Mouse (Mus musculus): ENCODE results near the gene Cep290. TPM values are rescaled to one million over a fixed set of nuclear protein-coding genes. Genes with fewer than 3 reads are reported as not detected.

Gene Cep290
- total and polyA plus RNA-seq, 3 experiments: 0.30 TPM; not detected in 2

Other genes with a start within 250 kb of the Cep290 start
- not detected in 2 replicates for gene Gm4301, start 151.9 kb upstream of the Cep290 start, total RNA-seq (2012; rRNA removed)
- not detected in 2 replicates for gene Gm4301, start 151.9 kb upstream of the Cep290 start, total RNA-seq (2014; rRNA removed)
- not detected in 2 replicates for gene Gm4301, start 151.9 kb upstream of the Cep290 start, polyA plus RNA-seq (2012; ENCODE audit: insufficient read length, low read depth)
- gene Gm4302, start 146.7 kb upstream of the Cep290 start, total RNA-seq (2012; rRNA removed): not detected in 2 replicates
- not detected in 2 replicates for gene Gm4302, start 146.7 kb upstream of the Cep290 start, total RNA-seq (2014; rRNA removed)
- gene Gm4302, start 146.7 kb upstream of the Cep290 start, polyA plus RNA-seq (2012; ENCODE audit: insufficient read length, low read depth): not detected in 2 replicates
- gene Gm4303, start 141.6 kb upstream of the Cep290 start, total RNA-seq (2012; rRNA removed): not detected in 2 replicates
- gene Gm4303, start 141.6 kb upstream of the Cep290 start, total RNA-seq (2014; rRNA removed): not detected in 2 replicates
- gene Gm4303, start 141.6 kb upstream of the Cep290 start, polyA plus RNA-seq (2012; ENCODE audit: insufficient read length, low read depth): not detected in 2 replicates
- gene Gm4305, start 136.5 kb upstream of the Cep290 start, total RNA-seq (2012; rRNA removed): not detected in 2 replicates
- gene Gm4305, start 136.5 kb upstream of the Cep290 start, total RNA-seq (2014; rRNA removed): not detected in 2 replicates
- gene Gm4305, start 136.5 kb upstream of the Cep290 start, polyA plus RNA-seq (2012; ENCODE audit: insufficient read length, low read depth): not detected in 2 replicates
- gene Gm4307, start 126.2 kb upstream of the Cep290 start, total RNA-seq (2012; rRNA removed): not detected in 2 replicates
- gene Gm4307, start 126.2 kb upstream of the Cep290 start, total RNA-seq (2014; rRNA removed): not detected in 2 replicates
- gene Gm4307, start 126.2 kb upstream of the Cep290 start, polyA plus RNA-seq (2012; ENCODE audit: insufficient read length, low read depth): not detected in 2 replicates
- gene Gm4312, start 105.0 kb upstream of the Cep290 start, total RNA-seq (2012; rRNA removed): not detected in 2 replicates
- gene Gm4312, start 105.0 kb upstream of the Cep290 start, total RNA-seq (2014; rRNA removed): not detected in 2 replicates
- gene Gm4312, start 105.0 kb upstream of the Cep290 start, polyA plus RNA-seq (2012; ENCODE audit: insufficient read length, low read depth): not detected in 2 replicates
- not detected in 2 replicates for gene Tmtc3, start 208 bp upstream of the Cep290 start, total RNA-seq (2012; rRNA removed)
- gene Tmtc3, start 208 bp upstream of the Cep290 start, total RNA-seq (2014; rRNA removed): not detected in 2 replicates
- not detected in 2 replicates for gene Tmtc3, start 208 bp upstream of the Cep290 start, polyA plus RNA-seq (2012; ENCODE audit: insufficient read length, low read depth)
- gene 4930430F08Rik, start 102.9 kb downstream of the Cep290 start, total RNA-seq (2012; rRNA removed): not detected in 2 replicates
- not detected in 2 replicates for gene 4930430F08Rik, start 102.9 kb downstream of the Cep290 start, total RNA-seq (2014; rRNA removed)
- not detected in 2 replicates for gene 4930430F08Rik, start 102.9 kb downstream of the Cep290 start, polyA plus RNA-seq (2012; ENCODE audit: insufficient read length, low read depth)
- gene 1700017N19Rik, start 102.9 kb downstream of the Cep290 start, total RNA-seq (2012; rRNA removed): not detected in 2 replicates
- not detected in 2 replicates for gene 1700017N19Rik, start 102.9 kb downstream of the Cep290 start, total RNA-seq (2014; rRNA removed)
- gene 1700017N19Rik, start 102.9 kb downstream of the Cep290 start, polyA plus RNA-seq (2012; ENCODE audit: insufficient read length, low read depth): not detected in 2 replicates